Mouse (Mus musculus) T-cell, adult 2 months (primary cell): ENCODE results near the gene Gm17469.
"Not testable (repeated sequence)": the region's sequence is repeated elsewhere in the genome, so short reads cannot be mapped to it uniquely, and the experiment has no call there.

Experiments
- DNase-seq: peaks from one replicate; pipeline ENCODE4 v3.0.0; 2022; ENCODE audit warnings: low spot score

Gene Gm17469

DNA sequence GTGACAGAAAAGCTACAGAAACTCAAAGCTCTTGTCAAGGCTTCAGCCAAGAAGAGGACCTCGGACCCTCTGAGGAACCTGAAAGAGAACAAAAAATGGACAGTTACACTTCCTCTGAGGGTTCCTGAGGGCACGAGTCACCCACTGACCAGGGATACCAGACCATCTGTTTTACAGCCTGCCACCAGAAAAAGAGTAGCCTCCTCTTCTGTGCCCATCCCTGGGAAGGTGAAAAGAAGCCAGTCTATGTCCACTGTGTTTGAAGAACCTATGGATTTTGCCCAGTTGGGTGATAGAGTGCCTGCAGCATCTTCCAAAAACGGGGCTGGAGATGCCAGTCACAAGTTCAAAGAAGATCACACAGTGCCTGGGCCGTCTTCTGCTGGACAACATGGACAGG lies at the start of gene Gm17469:
TSS of gene Gm17469 (plus strand) at position 301 of the 400 bp plus-strand sequence.
- DNase-seq = not testable (repeated sequence)
